Mouse (Mus musculus): Measurements from ENCODE around the gene Cd47.

Cd47 gene

GRCm38 (mm10) chr16:49949261-49949660, 148.9 kb downstream of the Cd47 start:
- no peak for DNase-seq (ENCODE audit: low spot score)

GRCm38 (mm10) chr16:49950340-49950739, 150.0 kb downstream of the Cd47 start:
- DNase-seq (ENCODE audit: low spot score): no peak

GRCm38 (mm10) chr16:49951288-49951691, 151.0 kb downstream of the Cd47 start:
- no peak for DNase-seq (ENCODE audit: low spot score)

GRCm38 (mm10) chr16:49951925-49952523, 151.7 kb downstream of the Cd47 start:
- DNase-seq (ENCODE audit: low spot score): no peak

- no peak for DNase-seq (ENCODE audit: low spot score)
Observed at GRCm38 (mm10) chr16:49953817-49954216, 153.5 kb downstream of the Cd47 start.

GRCm38 (mm10) chr16:49954909-49955308, 154.6 kb downstream of the Cd47 start:
- no peak for DNase-seq (ENCODE audit: low spot score)

GRCm38 (mm10) chr16:49955325-49955724, 155.0 kb downstream of the Cd47 start:
- DNase-seq (ENCODE audit: low spot score): no peak

GRCm38 (mm10) chr16:49955952-49956351, 155.6 kb downstream of the Cd47 start:
- DNase-seq (ENCODE audit: low spot score): no peak

GRCm38 (mm10) chr16:49956531-49957302, 156.4 kb downstream of the Cd47 start:
- DNase-seq (ENCODE audit: low spot score): no peak

- DNase-seq (ENCODE audit: low spot score): no peak
Observed at GRCm38 (mm10) chr16:49958900-49959436, 158.6 kb downstream of the Cd47 start.

- DNase-seq (ENCODE audit: low spot score): no peak
Observed at GRCm38 (mm10) chr16:49962305-49962704, 162.0 kb downstream of the Cd47 start.

- no peak for DNase-seq (ENCODE audit: low spot score)
Observed at GRCm38 (mm10) chr16:49964321-49964986, 164.1 kb downstream of the Cd47 start.
